Mouse (Mus musculus) C2C12 (cell line): ENCODE results near the gene Slco3a1. TPM values are rescaled to one million over a fixed set of nuclear protein-coding genes. Genes with fewer than 3 reads are reported as not detected.

ENCODE experiments used
- H3K27me3 ChIP-seq: one replicate; pipeline ENCODE4 v1.6.1; 2011; ENCODE audit not compliant: control insufficient read depth, insufficient read depth, insufficient read length
- H3K36me3 ChIP-seq: one replicate; pipeline ENCODE4 v1.6.1; 2011; ENCODE audit not compliant: control insufficient read depth, insufficient read depth
- H3K4me3 ChIP-seq: one replicate; pipeline ENCODE4 v1.5.1; 2011; ENCODE audit warnings: mild to moderate bottlenecking, control low read depth; ENCODE audit not compliant: poor library complexity, insufficient read depth, severe bottlenecking
- H3K79me2 ChIP-seq: one replicate; pipeline ENCODE4 v1.6.1; 2011; ENCODE audit not compliant: control insufficient read depth, insufficient read depth
- H3K79me3 ChIP-seq: one replicate; pipeline ENCODE4 v1.6.1; 2011; ENCODE audit warnings: low read depth, control low read depth
- H3ac ChIP-seq: one replicate; pipeline ENCODE3; 2011; ENCODE audit warnings: low read depth; ENCODE audit not compliant: control insufficient read depth, insufficient read length
- CEBPB ChIP-seq: IDR thresholded peaks from one replicate; pipeline ENCODE4 v1.6.1; 2011; ENCODE audit warnings: low read depth, mild to moderate bottlenecking, control low read depth, moderate library complexity
- CTCF ChIP-seq: IDR thresholded peaks from one replicate; pipeline ENCODE4 v1.5.1; 2011; ENCODE audit not compliant: control insufficient read depth, insufficient read depth, insufficient read length
- FOSL1 ChIP-seq: IDR thresholded peaks from one replicate; pipeline ENCODE4 v1.8.0; 2011; ENCODE audit warnings: mild to moderate bottlenecking, low read length; ENCODE audit not compliant: poor library complexity, insufficient read depth, severe bottlenecking
- MAX ChIP-seq: IDR thresholded peaks from one replicate; pipeline ENCODE4 v1.6.1; 2011; ENCODE audit warnings: mild to moderate bottlenecking, control low read depth
- MYOD1 ChIP-seq: IDR thresholded peaks from one replicate; pipeline ENCODE4 v1.6.1; 2011; ENCODE audit warnings: low read depth; ENCODE audit not compliant: control insufficient read depth, insufficient read length
- MYOG ChIP-seq: IDR thresholded peaks from one replicate; pipeline ENCODE4 v1.6.1; 2011; ENCODE audit not compliant: control insufficient read depth, insufficient read length; ENCODE audit errors: extremely low read depth
- USF1 ChIP-seq: IDR thresholded peaks from one replicate; pipeline ENCODE4 v1.6.1; 2011; ENCODE audit warnings: low read depth, mild to moderate bottlenecking, control low read depth, moderate library complexity
- polyA plus RNA-seq: library from polyadenylated mRNA; unstranded; fragments of >200 nt; fragmentation: generic; extraction: Trizol; gene quantifications from one replicate; pipeline ENCODE4 v1.2.1, GENCODE M21; 2012; ENCODE audit warnings: missing spikeins

Slco3a1 gene
- polyA plus RNA-seq, 1 experiment = 15.1 TPM

GRCm38 (mm10) chr7:74501187-74501586 lies 53.4 kb downstream of the Slco3a1 start:
- Histone ChIP-seq H3K4me3 (no peak overlapping the region), H3K36me3 (no peaks in the 10 kb centered on the region), H3K79me3 (no peaks in the 10 kb centered on the region), H3K79me2 (no peaks in the 10 kb centered on the region), H3ac (no peak overlapping the region), H3K27me3 (no peaks in the 10 kb centered on the region)
- no peak for TF ChIP-seq CTCF
- TF ChIP-seq USF1 = no peak
- TF ChIP-seq CEBPB = no peak
- TF ChIP-seq FOSL1 = no peak
- TF ChIP-seq MYOD1 = no peak
- TF ChIP-seq MYOG = no peak
- TF ChIP-seq MAX = no peak

- TF ChIP-seq FOSL1 = no peak
- TF ChIP-seq MYOD1 = no peak
- no peak for TF ChIP-seq CTCF
- no peak for TF ChIP-seq MAX
- TF ChIP-seq USF1 = no peak
- TF ChIP-seq CEBPB = no peak
- no peak for TF ChIP-seq MYOG
- no peaks in the 10 kb centered on the region for H3K79me3 ChIP-seq
Measured at GRCm38 (mm10) chr7:74499470-74499869, 55.1 kb downstream of the Slco3a1 start.

GRCm38 (mm10) chr7:74498266-74498980 lies 56.2 kb downstream of the Slco3a1 start:
- no peaks in the 10 kb centered on the region for H3K79me3 ChIP-seq
- H3K79me2 ChIP-seq = no peaks in the 10 kb centered on the region
- TF ChIP-seq CTCF = no peak
- TF ChIP-seq CEBPB = no peak
- no peak for TF ChIP-seq MYOD1
- no peak for TF ChIP-seq FOSL1
- no peak for TF ChIP-seq USF1
- no peak for TF ChIP-seq MAX
- TF ChIP-seq MYOG = no peak
- no peak overlapping the region for H3K4me3 ChIP-seq
- no peaks in the 10 kb centered on the region for H3K36me3 ChIP-seq
- H3ac ChIP-seq = no peak overlapping the region
- H3K27me3 ChIP-seq = no peaks in the 10 kb centered on the region

More at GRCm38 (mm10) chr7:74499470-74499869, 55.1 kb downstream of the Slco3a1 start:
- Histone ChIP-seq H3K4me3 (no peak overlapping the region), H3ac (no peak overlapping the region), H3K79me2 (no peaks in the 10 kb centered on the region), H3K36me3 (no peaks in the 10 kb centered on the region), H3K27me3 (no peaks in the 10 kb centered on the region)

GRCm38 (mm10) chr7:74497203-74497602 lies 57.4 kb downstream of the Slco3a1 start:
- H3K36me3 ChIP-seq = no peaks in the 10 kb centered on the region
- H3ac ChIP-seq = no peak overlapping the region
- no peaks in the 10 kb centered on the region for H3K27me3 ChIP-seq
- no peaks in the 10 kb centered on the region for H3K79me2 ChIP-seq
- TF ChIP-seq MAX = no peak
- TF ChIP-seq USF1 = no peak
- no peak for TF ChIP-seq MYOD1
- no peak for TF ChIP-seq CTCF
- TF ChIP-seq MYOG = no peak
- no peak for TF ChIP-seq FOSL1
- no peak for TF ChIP-seq CEBPB
- H3K79me3 ChIP-seq = no peaks in the 10 kb centered on the region
- no peak overlapping the region for H3K4me3 ChIP-seq

- Histone ChIP-seq H3ac (no peak overlapping the region), H3K36me3 (no peaks in the 10 kb centered on the region), H3K27me3 (no peaks in the 10 kb centered on the region), H3K79me2 (no peaks in the 10 kb centered on the region), H3K79me3 (no peaks in the 10 kb centered on the region), H3K4me3 (no peak overlapping the region)
- TF ChIP-seq MYOG (no peak), MYOD1 (no peak), CEBPB (no peak)
Measured at GRCm38 (mm10) chr7:74495451-74495850, 59.1 kb downstream of the Slco3a1 start.
